Mouse (Mus musculus) ES-E14 (cell line): ENCODE measurements around the gene Pard3.

Experiments used
- HCFC1 ChIP-seq: IDR thresholded peaks from 2 replicates; pipeline ENCODE4 v1.6.1; 2012; ENCODE audit warnings: low read length, inconsistent platforms, borderline replicate concordance; ENCODE audit not compliant: insufficient read depth
- MAFK ChIP-seq: IDR thresholded peaks from 2 replicates; pipeline ENCODE4 v1.6.1; 2014; ENCODE audit warnings: mild to moderate bottlenecking, low read depth, low read length, inconsistent platforms; ENCODE audit not compliant: insufficient read depth
- ZC3H11A ChIP-seq: IDR thresholded peaks from 2 replicates; pipeline ENCODE4 v1.6.1; 2012; ENCODE audit warnings: low read depth, mild to moderate bottlenecking, inconsistent platforms, low read length, borderline replicate concordance
- ZNF384 ChIP-seq: IDR thresholded peaks from 2 replicates; pipeline ENCODE4 v1.6.1; 2012; ENCODE audit warnings: low read depth, low read length, inconsistent platforms

GRCm38 (mm10) chr8:127300493-127300892 is 236.8 kb downstream of the Pard3 start:
- no peak for TF ChIP-seq ZC3H11A
- TF ChIP-seq MAFK: no peak
- no peak for TF ChIP-seq HCFC1
- no peak for TF ChIP-seq ZNF384
